Mouse (Mus musculus): Measurements from ENCODE around the gene Ifi27l2b.
A peak's percentile ranks its signal among the peaks of the same experiment; 100 is the strongest.

Ifi27l2b gene

GRCm38 (mm10) chr12:103437601-103438000 lies 19.4 kb downstream of the Ifi27l2b start:
- DNase-seq (ENCODE audit: extremely low spot score, low spot score), result no peak

- DNase-seq (ENCODE audit: extremely low spot score, low spot score), result no peak
Measured at GRCm38 (mm10) chr12:103434861-103435260, 22.2 kb downstream of the Ifi27l2b start.

GRCm38 (mm10) chr12:103433986-103434731 lies 22.9 kb downstream of the Ifi27l2b start, which contains the start of gene Ifi27:
Gene Ifi27 (plus strand): TSS chr12:103434211.
- DNase-seq (ENCODE audit: extremely low spot score, low spot score), result no peak

GRCm38 (mm10) chr12:103433430-103433829 lies 23.6 kb downstream of the Ifi27l2b start:
- DNase-seq (ENCODE audit: extremely low spot score, low spot score), result no peak

- DNase-seq (ENCODE audit: extremely low spot score, low spot score), result no peak
Measured at GRCm38 (mm10) chr12:103426710-103427109, 30.3 kb downstream of the Ifi27l2b start.

- peak; percentile 98 for DNase-seq (ENCODE audit: extremely low spot score, low spot score)
Measured at GRCm38 (mm10) chr12:103425729-103426470, 31.1 kb downstream of the Ifi27l2b start, which contains the start of gene Ddx24. Gene Ddx24 (minus strand): TSS chr12:103425830.

- DNase-seq (ENCODE audit: extremely low spot score, low spot score), result no peak
Measured at GRCm38 (mm10) chr12:103425016-103425728, 31.9 kb downstream of the Ifi27l2b start.

GRCm38 (mm10) chr12:103408144-103408543 lies 48.9 kb downstream of the Ifi27l2b start:
- no peak for DNase-seq (ENCODE audit: extremely low spot score, low spot score)

- no peak for DNase-seq (ENCODE audit: extremely low spot score, low spot score)
Measured at GRCm38 (mm10) chr12:103407720-103408119, 49.3 kb downstream of the Ifi27l2b start, which contains the start of gene 9330161L09Rik. Gene 9330161L09Rik (minus strand): TSS chr12:103407820.

GRCm38 (mm10) chr12:103404131-103404530 lies 52.9 kb downstream of the Ifi27l2b start:
- no peak for DNase-seq (ENCODE audit: extremely low spot score, low spot score)
